Mouse (Mus musculus) right cerebral cortex, postnatal 25 days (tissue): Measurements from ENCODE around the gene Grhl1.
"Not testable (repeated sequence)": the region's sequence is repeated elsewhere in the genome, so short reads cannot be mapped to it uniquely, and the experiment has no call there.

Experiments
- DNase-seq: peaks from one replicate; pipeline ENCODE4 v3.0.0; 2022

Grhl1 gene

DNA sequence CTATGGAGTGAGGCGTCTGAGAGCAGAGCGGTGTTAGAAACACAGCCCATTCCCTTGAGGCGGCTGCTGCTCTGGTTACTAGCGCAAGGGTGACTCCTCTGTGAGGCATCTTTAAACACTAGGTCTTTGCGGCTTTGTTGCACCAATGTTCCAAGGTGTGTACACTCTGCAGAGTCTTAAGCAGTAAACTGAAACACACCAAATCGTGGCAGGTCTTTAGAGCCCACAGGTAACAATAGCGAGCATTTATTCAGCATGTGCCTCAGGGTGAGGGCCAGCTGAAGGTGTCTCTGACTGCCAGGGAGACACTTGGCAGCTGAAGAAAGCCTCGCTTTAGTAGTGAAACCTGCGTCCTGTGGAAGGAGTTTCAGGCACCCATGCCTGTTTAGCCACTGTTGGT is 20.0 kb downstream of the Grhl1 start:
- no peak for DNase-seq

DNA sequence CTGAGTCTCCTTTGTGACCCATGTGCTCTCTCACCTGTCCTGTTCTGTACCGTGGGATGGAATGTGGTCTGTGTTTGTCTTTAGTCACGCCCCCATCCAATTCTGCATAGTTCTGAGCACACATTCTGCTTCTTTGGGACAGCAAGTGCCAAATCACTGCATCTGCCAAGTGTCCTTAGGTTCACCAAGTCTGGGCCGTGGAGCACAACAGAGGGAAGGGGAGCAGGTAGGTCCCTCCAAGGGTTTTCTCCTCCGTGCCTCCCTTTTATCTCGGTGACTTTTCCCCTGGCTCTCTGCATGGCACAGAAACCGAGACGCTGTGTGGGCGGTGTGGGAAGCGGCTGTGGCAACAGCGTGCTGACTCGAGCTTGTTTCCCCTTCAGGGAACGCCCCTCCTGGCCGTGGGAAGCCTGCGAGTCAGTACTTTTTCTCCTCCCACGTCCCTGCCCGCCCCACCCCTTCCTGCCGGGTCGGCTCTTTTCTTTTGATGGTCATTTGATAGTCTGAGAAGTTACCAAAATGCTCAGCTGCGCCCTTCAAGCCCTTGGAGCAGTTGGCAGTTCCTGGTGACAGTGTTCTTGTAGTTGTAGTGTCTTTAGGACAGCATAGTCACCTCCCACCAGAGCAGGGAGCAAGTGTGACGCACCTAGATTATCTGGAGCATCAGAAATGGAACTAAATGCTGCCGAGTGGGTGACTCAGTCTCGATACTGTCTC is 21.0 kb downstream of the Grhl1 start:
- DNase-seq, result peak; percentile 55

DNA sequence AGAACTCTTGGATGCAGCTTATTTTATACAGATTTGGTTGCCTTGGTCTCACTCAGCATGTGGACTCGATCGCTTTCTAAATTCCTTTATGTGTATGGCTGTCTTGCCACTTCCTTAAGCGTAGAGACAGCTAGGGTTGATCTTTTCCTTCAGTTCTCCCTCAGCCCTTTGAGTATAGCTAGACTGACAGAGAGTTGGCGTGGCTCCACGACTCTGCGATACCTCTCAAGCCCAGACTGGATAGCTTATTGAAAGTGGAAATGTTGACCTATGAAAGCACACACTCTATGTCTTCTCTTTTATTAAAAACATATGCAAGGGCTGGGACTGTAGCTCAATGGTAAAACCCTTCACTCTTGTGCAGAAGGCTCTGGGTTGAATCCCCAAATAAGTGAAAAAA is 25.3 kb downstream of the Grhl1 start:
- no peak for DNase-seq

DNA sequence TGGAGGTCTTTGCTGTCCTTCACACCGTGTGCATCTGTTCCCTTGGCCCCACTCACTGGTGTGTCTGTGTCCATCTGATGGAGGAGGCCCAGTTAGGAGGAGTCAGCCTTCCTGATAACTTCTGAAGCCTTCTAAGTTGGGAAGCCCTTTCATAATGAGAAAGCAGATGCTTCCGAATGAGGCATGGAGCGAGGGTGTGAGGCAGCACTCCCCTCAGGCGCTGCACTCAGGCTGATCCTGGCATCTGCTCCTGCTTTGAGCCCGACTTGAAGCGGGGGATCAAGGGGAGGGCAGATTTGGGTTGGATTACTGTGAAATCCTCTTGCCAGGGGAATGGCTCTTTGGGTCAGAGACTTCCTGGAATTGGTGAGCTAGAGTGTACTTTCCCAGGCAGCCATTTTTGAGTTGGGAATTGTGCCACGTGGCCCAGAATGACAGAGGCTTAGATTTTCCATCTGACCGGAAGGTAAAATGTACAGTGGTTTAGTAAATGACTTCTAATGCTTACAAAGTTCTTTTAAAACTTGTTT is 27.3 kb downstream of the Grhl1 start:
- DNase-seq, result no peak

DNA sequence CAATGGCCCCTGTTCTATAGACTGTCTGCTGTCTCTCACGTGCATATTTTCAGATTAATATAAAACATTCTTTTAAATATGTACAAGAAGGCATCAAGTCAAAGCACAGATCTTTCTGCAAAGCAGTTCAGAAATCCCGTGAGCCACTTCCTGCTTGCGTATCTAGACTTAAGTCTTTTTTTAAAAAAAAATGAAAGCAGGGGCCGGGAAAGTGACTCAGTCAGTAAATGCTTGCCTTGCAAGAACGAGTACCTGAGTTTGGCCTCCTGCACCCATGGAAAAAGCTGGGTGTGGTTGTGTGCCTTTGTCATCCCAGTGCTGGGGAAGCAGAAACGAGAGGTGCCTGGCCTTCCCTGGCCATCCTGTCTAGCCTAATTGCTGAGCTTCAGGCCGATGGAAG is 28.0 kb downstream of the Grhl1 start:
- DNase-seq, result no peak

DNA sequence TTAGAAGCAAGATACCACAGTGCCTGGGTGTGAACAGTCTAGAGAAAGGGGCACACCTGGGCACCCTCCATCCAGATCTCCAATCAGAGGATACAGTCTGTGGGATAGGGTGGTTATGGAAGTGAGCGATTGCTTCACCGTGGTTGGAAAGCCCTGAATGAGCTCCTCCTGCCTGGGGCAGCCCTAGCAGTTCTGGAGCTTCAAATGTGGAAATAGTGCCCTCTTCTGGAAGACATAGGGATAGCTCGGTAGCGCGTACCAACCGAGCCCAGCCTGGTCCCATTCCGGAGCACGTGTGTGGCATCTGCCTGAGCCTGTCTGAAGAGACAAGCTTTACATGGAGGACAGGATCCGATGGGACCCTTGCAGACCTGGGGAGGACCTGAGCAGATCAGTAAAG is 28.7 kb downstream of the Grhl1 start:
- DNase-seq, result peak; percentile 71

DNA sequence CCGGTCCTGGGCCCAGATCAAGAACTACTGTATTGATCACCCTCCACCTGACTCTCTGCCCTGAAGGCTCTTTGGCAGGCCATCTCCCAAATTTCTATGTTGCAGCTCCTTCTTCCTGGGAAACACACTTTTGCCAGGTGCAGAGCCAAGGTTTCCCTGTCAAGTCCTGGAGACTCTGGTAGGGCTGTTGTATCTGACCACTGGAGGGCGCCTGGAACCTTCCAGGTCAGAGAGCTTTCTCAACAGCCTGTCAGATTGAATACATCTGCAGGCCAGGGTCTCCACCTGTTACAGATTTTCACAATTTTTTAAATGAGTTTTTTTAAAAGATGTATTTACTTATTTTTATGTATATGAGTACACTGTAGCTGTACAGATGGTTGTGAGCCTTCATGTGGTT is 31.2 kb downstream of the Grhl1 start:
- DNase-seq, result peak; percentile 45

DNA sequence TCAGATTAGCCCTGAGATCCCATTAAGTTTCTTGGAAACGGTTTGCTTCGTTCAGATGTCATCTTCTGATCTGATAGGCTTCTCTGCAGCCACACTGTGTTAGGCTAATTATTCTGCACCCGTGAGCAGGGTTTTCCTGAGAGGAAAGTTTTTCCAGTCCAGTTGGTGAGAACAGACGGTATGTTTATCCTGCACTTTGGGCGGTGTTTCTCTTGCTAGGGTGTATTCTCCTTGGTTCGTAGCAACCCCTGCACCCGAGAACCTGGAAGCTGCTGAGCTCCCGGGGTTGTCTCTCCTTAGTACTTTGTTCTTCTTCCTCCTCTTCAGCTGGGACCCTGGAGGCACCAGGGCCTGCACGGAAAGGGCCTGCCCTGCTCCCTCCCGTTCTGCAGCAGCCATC is 34.1 kb downstream of the Grhl1 start:
- DNase-seq, result no peak

DNA sequence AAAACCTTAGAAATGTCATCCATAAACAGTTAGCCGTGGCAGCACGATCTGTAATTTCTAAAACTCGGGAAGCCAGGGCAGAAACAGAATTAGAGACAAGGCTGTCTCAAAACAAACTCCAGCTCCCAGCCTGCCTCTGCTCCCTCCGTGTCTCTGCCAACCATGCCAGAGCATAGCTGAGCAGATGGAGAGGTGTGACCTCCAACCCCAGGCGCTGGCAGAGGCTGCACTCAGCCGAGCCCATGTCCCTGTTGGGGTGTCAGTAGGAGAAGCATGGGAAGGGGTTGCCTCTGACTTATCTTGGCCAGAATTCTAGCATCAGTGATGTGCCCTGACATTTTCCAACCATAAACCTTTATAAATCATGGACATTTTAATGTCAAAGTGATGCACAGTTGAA is 40.5 kb downstream of the Grhl1 start:
- DNase-seq, result no peak

DNA sequence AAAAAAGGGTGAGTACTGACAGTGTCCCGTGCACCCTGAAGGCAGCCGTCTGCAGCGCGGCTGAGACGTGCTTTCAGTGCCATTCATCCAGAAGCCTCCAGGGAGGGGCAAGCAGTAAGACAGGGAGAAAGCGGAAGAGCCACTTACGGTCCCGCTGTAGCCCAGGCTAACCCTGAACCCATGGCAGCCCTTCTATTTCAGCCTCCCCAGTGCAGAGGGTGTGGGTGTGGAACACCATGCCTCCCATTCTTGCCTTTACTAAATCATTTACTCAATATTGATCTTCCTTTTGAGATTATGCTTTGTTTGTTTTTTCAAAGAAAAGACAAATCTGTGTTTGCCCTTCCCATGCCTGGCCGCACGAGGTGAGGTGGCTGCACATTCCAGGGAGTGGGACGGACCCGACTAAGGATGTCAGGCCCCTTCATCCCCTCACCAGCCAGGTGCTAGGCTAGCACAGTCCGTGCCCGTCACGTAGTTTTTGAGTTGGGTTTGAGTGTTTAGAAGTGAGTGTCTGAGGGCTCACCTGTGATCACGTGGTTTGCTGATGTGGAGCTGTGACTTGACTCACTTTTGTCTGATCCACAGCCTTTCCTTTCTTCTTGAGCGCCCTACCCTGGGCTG is 42.5 kb downstream of the Grhl1 start:
- no peak for DNase-seq

DNA sequence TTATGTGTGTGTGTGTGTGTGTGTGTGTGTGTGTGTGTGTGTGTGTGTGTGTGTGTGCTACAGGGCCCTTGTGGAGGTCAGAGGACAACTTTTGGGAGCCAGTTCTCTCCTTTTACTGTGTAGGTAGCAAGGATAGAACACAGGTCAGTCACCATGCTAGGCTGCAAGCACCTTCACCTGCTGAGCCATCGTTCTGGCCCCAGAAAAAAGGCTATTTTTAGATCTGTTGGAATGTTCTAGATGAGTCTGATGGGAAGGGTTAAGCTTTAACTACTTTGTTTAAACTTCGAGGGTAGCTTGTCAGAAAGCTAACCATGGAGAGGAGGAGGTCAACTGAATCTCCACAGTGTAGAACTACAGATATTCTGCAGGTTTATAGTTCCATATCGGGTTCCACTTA is 43.1 kb downstream of the Grhl1 start:
- no peak for DNase-seq

DNA sequence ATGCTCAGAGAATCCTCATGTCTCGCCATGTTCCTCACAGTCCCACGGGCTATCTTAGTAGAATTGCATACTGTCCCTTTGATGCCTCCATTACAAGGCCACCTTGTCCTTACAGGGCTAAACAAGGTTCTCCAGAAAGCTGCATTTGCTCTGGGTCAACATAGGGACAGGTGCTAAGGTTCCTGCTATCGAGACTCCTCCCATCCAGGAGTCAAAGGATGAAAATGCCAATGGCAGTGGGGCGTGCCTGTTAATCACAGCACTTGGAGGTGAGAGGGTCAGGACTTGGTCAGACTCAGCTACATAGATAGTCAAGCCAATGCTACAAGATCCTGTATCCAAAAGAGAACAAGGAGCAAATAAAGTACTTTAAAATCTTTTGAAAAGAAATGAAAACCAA is 47.4 kb downstream of the Grhl1 start:
- DNase-seq, result no peak

DNA sequence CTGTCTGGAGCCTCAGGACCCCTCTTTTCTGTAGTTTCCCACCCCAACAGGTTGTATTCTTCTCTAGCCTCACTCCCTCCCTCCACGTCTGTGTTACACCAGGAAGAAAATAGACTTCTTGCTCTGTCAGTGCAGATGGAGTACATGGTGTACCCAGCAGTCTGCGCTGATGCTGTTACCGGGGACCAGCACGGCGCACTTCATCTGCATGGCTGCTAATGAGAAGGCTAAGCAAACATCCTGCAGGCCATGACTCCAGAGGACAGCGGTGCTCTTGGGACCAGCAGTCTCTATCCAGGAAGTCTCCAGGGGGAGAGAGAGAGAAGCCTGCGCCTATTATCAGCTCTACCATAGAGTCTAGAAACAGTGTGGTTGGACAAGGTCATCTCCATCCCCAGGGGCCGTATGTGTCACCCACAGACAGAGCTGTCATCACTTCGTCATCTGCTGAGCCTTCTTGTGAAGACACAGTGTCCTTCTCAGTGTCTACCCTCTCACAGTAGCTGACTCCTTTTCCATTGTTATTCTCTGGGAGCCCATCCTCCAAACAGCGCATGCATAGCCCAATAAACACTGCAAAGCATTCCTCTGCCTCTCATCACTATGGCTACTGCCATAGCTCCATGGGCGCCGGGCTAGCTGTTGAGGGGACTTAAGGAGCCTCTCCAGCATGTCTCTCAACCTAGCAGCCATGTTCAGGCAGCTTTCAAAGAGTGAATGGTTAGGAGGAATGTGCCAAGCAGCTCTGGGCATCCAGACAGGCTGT is 51.6 kb downstream of the Grhl1 start:
- DNase-seq, result no peak

DNA sequence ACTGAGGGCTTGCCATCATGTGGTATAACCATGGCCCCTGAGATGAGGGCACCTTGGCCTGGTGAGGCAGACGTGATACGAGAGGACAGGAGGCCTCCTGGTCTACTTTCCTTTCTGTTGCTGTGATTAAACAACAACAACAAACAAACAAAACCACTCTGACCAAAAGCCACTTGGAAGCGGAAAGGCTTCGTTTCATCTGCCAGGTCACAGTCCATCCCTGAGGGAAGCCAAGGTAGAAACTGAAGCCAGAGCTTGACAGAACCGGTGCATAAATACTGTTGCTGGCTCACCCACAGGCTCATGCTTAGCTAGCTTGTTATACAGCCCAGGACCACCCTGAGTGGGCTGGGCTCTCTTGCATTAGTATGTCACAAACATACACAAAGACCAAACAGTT is 54.3 kb downstream of the Grhl1 start:
- DNase-seq, result no peak

DNA sequence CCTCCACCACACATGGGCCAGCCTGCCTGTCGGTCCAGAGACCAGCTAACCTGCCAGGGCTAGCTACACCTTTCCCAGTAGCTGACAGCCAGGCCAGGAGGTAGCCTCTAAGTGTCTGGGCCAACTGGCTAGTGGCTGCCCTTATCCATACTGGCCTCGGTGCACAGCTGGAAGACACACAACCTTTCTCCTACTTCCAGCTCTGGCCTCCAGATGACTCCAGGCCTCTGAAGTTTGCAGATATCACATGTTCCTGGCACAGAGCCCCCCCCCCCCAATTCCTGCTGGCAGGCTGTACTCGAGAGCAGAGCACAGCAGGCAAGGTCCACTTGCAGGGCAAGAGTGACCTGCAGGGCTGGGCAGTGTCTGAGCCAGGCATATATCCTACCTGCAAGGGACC is 55.1 kb downstream of the Grhl1 start:
- DNase-seq, result no peak

DNA sequence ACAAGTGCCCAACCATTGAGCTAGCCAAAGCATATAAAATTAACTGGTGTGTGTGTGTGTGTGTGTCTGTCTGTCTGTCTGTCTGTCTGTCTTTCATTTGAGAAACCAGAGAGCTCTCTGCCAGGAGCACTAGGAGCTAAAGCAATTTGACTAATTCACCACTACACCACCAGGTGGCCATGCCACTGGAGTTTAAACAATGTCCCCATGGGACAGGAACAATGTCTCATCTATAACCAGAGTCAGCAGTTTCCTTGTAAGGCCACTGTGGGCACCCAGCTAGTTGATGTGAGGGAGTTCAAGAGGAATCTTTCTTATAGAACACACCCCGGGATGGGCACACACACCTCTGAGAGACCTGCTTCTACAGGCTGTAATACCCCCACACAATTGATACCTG is 58.1 kb downstream of the Grhl1 start:
- no peak for DNase-seq

DNA sequence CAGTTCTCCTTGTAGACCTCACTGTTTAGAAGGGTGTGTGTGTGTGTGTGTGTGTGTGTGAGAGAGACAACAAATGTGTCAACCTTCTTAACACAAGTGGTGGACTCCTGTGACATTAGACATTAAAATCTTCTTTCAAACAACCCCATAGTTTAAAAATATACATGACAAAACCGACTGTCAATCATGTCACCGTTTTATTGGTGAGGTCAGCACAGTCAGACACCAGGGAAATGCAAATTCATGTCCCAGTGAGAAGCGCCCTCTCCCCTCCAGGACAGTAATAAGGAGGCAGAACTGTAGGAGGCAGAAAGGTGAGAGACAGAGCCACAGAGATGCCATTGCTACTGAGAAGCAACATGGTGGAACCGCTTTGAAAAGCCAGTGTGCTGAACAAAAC is 60.3 kb downstream of the Grhl1 start:
- no peak for DNase-seq

DNA sequence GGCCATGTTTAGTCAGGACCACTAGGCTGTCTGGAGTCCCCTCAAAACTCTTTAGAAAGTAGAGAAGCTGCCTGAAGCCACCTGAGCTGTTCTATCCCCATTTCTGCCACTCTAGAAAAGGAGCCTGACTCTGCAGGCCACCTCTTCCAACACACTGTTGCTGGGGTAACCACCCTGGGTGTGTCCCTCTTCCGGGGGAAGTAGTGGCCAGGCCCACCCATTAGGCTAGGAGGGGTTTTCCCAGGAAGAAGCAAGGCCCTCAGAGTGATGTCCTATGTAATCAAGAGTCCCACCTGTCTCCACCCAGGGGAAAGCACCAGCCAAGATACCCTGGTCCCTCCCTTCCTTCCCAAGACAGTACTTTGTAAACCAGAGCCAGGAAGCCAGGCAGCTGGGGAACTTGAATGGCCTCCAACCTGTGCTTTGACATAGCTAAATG is 61.7 kb downstream of the Grhl1 start:
- no peak for DNase-seq

DNA sequence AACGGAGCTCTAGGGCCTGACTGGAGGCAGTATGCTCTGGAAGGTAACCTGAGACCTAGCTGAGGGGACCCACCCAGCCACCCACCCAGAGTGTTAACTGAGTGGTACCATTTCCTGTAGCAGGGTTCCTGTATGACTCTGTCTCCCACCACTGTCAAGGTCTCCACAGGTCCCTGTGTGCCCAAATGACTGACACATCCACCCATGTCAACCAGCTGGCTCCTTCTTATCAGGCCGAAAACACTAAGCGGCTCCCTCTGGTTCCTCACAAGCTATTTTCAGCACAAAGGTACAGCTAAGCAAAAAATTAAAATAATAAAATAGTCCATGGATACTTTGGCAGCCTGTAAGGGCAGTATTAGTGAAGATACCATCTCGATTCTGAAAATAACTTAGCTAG is 62.1 kb downstream of the Grhl1 start:
- DNase-seq, result no peak

DNA sequence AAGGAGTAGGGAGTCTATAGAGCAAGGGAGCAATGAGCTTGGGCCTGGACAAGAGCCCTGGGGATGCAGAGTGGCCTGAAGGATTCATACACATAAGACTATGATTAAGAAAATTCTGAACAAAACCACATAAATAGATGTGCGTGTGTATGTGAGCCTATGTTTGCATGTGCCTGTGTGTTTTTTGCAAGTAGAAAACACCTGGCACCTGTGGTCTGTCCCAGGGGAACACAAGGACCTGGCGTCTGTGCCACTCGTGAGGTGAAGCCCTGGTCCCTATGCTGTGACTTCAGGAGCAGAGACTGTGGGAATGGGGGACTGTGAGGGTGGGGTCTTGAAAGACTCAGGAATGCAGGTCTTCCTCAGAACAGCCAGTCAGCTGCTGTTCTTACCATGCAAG is 62.6 kb downstream of the Grhl1 start:
- no peak for DNase-seq

DNA sequence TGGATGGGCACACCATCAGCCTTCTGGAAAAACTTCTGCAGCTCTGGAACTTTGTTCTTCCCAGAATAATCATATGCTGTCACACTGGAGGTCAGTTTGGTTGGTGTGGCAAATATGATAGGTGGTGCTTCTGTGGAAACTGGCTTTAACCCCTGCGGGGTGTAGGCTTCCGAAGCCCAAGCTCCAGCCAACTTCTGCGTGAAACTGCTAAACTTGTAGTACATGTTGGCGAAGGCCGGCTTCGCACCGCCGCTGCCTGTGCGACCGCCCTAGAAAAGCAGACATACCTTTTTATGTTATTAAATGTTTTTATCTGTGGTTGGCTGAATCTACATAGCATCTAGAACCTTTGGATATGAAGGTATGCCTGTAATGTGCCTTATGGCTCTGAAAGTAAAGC is 66.7 kb downstream of the Grhl1 start:
- DNase-seq, result not testable (repeated sequence)

DNA sequence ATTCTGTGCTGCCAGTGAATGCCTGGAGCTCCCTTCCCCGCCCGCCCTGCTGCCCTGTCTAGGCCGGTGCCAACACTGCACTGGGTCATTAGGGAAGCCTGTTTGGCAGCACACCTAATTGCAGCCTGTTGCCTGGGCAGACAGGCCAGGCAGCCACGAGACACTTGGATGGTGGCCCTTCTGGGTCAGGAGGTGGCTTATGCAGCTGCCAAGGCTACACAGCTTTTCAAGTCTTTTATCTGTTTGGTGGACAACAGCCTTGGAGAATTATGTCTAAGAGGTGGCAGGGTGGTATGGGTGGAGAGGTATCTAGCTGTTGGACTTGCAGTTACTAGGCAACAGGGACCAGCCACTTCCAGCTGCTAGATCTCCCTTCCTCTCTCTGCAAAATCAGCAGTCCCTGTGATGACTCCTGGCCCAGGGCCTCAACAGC is 70.3 kb downstream of the Grhl1 start:
- DNase-seq, result peak; percentile 48

DNA sequence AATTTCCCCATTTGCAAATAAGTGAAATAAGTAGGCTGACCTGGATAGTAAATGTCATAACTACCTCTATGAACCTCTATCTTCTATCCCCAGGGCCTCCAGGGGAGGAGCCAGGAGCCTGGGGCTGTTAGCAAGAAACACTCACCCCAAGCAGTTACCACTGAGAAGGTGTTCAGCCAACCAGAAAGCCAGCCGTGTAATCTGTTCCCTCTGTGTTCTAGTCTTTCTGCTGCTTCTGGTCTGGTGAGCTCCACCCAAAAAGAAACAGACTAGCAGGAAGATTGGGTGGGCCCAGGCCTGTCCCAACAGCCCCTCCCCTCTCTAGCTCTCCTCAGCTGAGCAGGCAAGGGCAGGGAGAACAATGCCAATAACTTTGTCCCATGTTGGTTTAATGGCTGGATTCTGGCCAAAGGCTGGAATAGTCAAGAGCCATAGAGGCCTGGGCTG is 72.1 kb downstream of the Grhl1 start:
- no peak for DNase-seq

DNA sequence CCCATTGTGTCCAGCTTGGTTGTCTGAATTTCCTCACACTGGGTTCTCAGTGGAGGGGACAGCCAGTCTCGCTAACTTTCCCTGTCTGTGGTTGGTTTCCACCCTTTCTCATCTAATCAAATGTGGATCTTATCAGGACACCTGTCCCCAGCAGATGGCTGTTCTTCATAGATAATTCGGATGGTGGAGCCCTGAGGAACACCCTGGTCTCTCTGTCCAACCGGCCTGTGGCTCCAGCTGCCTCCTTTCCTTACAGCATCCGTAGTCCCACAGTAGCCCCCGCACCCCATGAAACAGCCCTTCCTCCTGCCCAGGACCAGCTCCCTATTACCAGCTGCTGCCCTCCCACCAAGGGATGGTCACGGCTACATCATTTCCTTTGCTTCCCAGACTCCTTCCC is 73.8 kb downstream of the Grhl1 start:
- no peak for DNase-seq
